Mouse (Mus musculus) liver, embryonic 14 days (tissue): ENCODE measurements around the gene Gm21992. TPM values are rescaled to one million over a fixed set of nuclear protein-coding genes. Genes with fewer than 3 reads are reported as not detected.

Experiments
- polyA plus RNA-seq: library from polyadenylated mRNA; depleted of rRNA; stranded (reverse); fragments of >200 nt; gene quantifications from 2 replicates; pipeline ENCODE4 v1.2.3, GENCODE M21; 2012; rRNA removed

Gene Gm21992
- 11.0 and 13.2 TPM in 2 replicates for polyA plus RNA-seq

DNA sequence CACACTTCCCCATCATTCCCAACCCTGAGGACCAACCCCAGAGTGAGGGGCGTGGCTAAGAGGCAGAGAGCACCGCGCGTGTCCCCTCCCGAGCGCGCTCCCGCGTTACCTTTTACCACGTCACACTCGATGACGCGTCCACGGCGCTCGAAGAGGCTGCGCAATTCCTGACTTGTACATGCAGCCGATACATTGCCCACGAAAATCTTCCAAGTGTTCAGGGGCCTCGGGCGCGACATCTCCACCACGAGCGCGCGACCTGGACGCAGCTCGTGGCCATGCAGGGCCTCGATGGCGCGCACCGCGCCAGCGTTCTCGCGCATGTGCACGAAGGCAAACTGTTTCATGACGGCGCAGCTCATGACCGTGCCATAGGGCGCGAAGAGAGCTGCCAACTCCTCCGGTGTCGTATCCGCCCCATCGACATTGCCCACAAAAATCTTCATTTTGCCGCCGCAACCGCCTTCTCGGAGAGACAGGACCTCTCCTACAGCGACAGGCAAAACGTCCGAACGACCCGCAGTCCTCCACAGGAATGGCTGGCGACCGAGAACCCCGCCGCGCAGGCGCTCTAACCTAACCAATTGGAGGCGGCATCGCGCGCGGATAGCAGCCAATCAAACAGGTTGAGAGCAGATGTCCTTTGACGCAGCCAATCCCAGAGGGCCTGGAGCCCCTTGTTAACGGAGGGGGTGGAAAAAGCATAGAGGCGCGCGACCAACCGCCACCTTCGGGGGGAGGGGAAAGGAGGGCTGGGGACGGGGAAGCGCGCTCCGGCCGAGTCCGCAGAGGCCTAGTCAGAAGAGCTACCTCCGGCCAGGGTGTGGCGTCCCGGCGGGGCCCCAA is at the start of gene Gm21992, which contains the start of gene Rbm14:
TSS of gene Gm21992 (minus strand) at position 550 of the 846 bp plus-strand sequence.
TSS of gene Rbm14 (minus strand) at position 572 of the 846 bp plus-strand sequence.

DNA sequence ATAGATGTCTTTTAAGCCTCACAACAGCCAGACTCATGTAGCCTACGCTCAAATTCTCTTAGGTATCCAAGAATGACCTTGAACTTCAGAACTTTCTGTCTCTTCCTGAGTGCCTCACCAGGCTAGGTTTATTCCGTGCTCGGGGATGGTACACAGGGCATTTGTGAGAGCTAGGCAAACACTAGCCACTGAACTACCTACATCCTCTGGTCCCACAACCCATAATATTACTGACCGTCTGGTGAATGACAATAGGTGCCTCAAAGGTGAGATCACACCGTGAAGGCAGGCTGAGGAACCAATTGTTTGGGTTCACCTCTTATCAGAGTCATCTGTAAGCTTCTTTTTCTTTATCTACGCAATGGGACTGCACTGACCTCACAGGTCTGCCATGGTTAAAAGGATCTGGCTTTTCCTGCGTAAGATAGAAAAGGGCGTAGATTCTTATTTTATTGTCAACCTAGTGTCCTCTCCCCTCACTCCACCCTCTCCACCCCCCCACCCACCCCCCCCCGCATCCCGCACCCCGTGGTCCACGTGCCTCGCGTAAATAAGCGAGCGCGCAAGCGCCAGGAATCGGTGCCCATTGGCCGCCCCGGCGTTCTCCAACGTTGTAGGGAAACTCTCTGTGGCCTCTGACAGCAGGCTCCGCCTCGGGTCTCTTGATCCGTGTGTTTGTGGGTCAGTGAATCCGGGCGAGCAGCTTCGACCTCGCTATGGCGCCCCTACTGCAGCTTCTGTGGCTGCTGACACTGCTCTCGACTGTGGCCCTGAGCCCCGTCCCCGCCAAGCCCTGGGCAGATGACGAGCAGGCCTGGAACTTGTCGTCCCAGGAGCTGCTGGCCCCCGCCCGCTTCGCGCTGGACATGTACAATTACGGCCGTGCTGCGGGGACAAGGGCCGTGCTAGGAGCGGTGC is 43.4 kb upstream of the Gm21992 start, which contains the start of gene Ctsf:
TSS of gene Ctsf (plus strand) at position 579 of the 918 bp plus-strand sequence.

DNA sequence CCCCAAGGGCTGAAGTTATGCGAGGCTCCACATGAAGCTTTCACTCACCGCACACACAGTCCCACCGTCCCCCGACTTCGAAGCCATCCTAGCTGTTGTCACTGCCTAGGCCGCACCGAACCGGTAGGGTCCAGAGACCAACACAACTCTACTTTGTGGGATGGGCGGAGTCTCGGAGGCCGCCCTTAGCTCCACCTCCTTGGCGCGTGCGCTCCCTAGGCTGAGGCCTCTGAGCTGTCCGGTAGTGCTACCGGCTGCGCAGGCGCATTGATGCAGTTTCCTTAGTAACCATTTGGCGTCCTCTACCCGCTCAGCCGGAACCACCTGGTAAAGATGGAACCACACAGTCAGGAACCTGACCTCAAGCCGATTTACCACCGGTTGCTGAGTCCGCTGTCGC is 27.7 kb upstream of the Gm21992 start, which contains the start of the genes Ccs and Ccdc87:
TSS of gene Ccs (minus strand) at position 184 of the 400 bp plus-strand sequence.
TSS of gene Ccdc87 (plus strand) at position 218 of the 400 bp plus-strand sequence.

DNA sequence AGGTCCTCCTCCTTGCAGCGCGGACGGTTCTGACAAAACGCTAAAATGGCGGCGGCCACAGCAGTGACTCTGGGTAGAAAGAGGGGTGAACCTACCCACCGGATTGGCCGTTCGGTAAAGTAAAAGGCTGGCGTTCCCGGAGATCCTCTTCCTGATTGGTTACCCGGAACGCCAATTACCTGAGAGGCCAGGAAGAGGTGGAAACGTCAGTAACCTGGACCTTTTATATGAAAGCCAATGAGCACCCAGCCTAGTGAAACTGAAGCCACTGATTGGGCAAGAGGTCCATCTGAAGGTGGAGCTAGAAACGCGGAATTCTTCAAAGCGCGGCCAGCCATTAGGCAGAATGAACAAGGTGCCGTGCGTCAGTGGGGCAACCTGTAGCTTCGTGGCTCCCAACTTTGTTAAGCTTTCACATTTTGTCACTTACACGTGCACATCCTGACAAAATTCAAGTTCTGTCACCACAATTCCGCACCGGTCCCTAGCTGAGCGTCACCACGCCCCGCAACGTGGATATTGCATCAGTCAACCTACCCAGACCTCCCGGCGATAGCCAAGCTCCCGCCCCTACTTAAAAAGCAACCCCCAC is 17.5 kb downstream of the Gm21992 start, which contains the start of gene Rbm4:
TSS of gene Rbm4 (minus strand) at position 71 of the 592 bp plus-strand sequence.

DNA sequence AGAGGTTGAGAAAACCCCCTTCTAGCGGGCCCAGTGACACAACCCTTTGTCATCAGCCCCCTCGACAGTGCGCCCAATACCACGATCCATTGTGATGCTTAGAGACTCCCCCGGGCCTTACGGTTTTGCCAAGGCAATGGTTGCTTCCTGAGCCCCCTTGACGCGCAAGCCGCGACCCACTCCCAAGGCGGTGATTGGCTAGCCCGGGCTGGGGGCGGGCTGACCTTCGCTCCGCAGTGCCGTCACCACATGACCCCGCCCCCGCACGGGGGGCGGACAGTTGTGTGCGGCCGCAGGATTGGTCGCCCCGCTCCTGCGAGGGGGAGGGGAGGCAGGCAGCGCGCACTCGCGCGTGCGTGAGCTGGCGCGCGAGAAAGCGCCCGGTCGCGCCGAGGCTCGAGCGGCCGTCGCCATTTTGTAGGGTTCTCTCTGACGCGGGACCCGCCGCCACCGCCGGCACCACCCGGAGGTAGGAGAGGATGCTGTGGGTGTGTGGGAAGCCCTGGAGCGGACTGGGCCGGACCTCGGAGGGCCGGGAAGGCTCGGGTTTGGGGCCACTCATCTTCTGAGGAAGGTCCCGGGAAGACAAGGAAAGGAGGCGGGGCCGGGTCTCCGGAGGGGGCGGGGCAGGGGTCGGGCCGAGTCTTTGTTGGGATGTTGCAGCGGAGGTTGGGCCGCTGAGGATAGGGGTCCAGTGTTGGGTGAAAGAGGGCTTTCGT is 55.1 kb downstream of the Gm21992 start, which contains the start of gene Rbm4b:
TSS of gene Rbm4b (plus strand) at position 305 of the 719 bp plus-strand sequence.

DNA sequence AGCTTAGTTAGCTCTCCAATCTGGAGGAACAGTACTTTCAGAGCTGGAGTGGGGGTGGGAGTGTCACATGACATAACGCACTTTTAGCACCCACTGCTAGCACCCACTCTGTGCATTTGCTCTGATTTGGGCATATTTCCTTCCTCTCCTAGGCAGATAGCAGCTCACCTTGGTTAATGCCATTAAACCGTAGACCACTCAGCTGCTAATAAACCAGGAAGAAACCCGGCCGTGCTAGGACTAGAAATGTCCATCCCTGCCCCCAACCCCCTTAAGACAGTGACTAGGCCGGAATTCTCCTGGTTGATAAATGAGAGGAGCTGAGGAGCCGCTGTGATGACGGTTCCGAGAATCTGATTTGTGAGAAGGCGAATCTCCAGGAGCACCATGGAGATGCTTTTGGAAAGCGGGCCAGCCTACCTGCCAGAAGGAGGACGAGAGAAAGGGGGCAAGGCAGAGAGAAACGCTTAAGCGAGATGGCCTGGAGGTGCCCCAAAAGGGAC is 100.3 kb downstream of the Gm21992 start, which contains the start of gene Sptbn2:
TSS of gene Sptbn2 (plus strand) at position 70 of the 503 bp plus-strand sequence.

DNA sequence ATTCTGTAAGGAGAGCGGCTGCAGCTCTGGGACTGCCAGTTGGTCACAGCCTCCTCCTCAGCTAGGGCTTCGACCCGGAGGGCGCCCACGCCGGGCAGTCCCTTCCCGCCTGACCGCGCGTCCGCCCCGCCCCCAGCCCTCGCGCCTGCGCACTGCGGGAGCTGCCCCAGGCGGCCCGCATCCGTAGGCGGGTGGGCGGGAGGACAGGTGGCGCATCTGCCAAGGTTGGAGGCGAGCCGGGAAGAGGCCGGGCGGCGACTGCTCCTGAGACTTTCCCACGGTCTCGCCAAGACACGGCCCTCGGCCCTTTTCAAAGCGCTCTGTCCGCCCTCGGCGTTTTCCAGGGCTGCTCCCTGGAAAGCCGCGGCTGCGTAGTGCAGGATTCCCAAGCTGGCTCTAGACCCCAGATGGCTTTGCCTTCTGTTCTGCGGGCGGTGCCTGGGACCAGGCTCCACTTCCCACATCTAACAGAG is 113.2 kb downstream of the Gm21992 start, which contains the start of gene Gm960:
TSS of gene Gm960 (minus strand) at position 464 of the 473 bp plus-strand sequence.

Other genes with a start within 250 kb of the Gm21992 start
- 1.6 and 1.8 TPM in 2 replicates for gene Lrfn4, start 195.9 kb downstream of the Gm21992 start, polyA plus RNA-seq
- gene Rce1, start 186.0 kb downstream of the Gm21992 start, polyA plus RNA-seq: 16.4 and 19.9 TPM in 2 replicates
- 0.01 and 0.09 TPM in 2 replicates for gene Gm960, start 112.9 kb downstream of the Gm21992 start, polyA plus RNA-seq
- 0.03 and 0.07 TPM in 2 replicates for gene Sptbn2, start 100.4 kb downstream of the Gm21992 start, polyA plus RNA-seq
- gene Rbm4b, start 55.1 kb downstream of the Gm21992 start, polyA plus RNA-seq: 3.7 and 4.5 TPM in 2 replicates
- 29.1 and 29.7 TPM in 2 replicates for gene Rbm4, start 17.7 kb downstream of the Gm21992 start, polyA plus RNA-seq
- 21.1 and 24.5 TPM in 2 replicates for gene Rbm14, start within 50 bp of the Gm21992 start, polyA plus RNA-seq
- 38.2 and 41.7 TPM in 2 replicates for gene Ccs, start 27.7 kb upstream of the Gm21992 start, polyA plus RNA-seq
- 0.01 TPM in 1 of 2 replicates, not detected in the other for gene Ccdc87, start 27.8 kb upstream of the Gm21992 start, polyA plus RNA-seq
- gene Ctsf, start 43.5 kb upstream of the Gm21992 start, polyA plus RNA-seq: 20.1 and 21.8 TPM in 2 replicates
- gene Actn3, start 66.3 kb upstream of the Gm21992 start, polyA plus RNA-seq: 0.31 and 0.43 TPM in 2 replicates
- gene Zdhhc24, start 67.1 kb upstream of the Gm21992 start, polyA plus RNA-seq: 14.7 and 16.8 TPM in 2 replicates
- 0.98 and 1.1 TPM in 2 replicates for gene Bbs1, start 95.0 kb upstream of the Gm21992 start, polyA plus RNA-seq
- 27.2 and 27.5 TPM in 2 replicates for gene Dpp3, start 116.7 kb upstream of the Gm21992 start, polyA plus RNA-seq
- gene Peli3, start 131.5 kb upstream of the Gm21992 start, polyA plus RNA-seq: 0.05 and 0.09 TPM in 2 replicates
- 33.6 and 36.8 TPM in 2 replicates for gene Mrpl11, start 150.5 kb upstream of the Gm21992 start, polyA plus RNA-seq
- gene Npas4, start 178.7 kb upstream of the Gm21992 start, polyA plus RNA-seq: 0.09 TPM in 2 replicates
- 2.1 and 2.6 TPM in 2 replicates for gene Slc29a2, start 212.2 kb upstream of the Gm21992 start, polyA plus RNA-seq
- 2.6 and 3.7 TPM in 2 replicates for gene B4gat1, start 227.2 kb upstream of the Gm21992 start, polyA plus RNA-seq
- gene AC124502.3, start 227.3 kb upstream of the Gm21992 start, polyA plus RNA-seq: 0.69 and 1.0 TPM in 2 replicates
- 19.9 and 20.8 TPM in 2 replicates for gene Brms1, start 229.7 kb upstream of the Gm21992 start, polyA plus RNA-seq
- gene Rin1, start 238.9 kb upstream of the Gm21992 start, polyA plus RNA-seq: 0.26 and 0.45 TPM in 2 replicates